Mouse (Mus musculus): ENCODE data around the gene Atp6v0d1. TPM values are rescaled to one million over a fixed set of nuclear protein-coding genes. Genes with fewer than 3 reads are reported as not detected.

Atp6v0d1 gene
- 272 and 303 TPM in 2 replicates for polyA plus RNA-seq (2015; fragmentation: Nextera tagmentation; extraction: Ambion mirVana)

GRCm38 (mm10) chr8:105565952-105566702 is at the start of gene Atp6v0d1:
Atp6v0d1 (minus strand) TSS chr8:105566047.

GRCm38 (mm10) chr8:105604804-105605381 is 39.0 kb upstream of the Atp6v0d1 start, which contains the start of gene Ripor1:
Ripor1 (plus strand) TSS chr8:105605255.

GRCm38 (mm10) chr8:105518436-105519313 is 47.2 kb downstream of the Atp6v0d1 start, which contains the start of gene Hsd11b2:
Hsd11b2 (plus strand) TSS chr8:105518755.

GRCm38 (mm10) chr8:105496439-105497180 is 69.2 kb downstream of the Atp6v0d1 start, which contains the start of gene Zdhhc1:
Zdhhc1 (minus strand) TSS chr8:105496902.

MicroRNAs within 50 kb of the gene (microRNA counts, 519-probe panel; counts per million panel counts)
- 40.5 counts per million for microRNA mmu-miR-1966

Small RNA genes within 50 kb of the gene (microRNA-seq; reads per million reads assigned to microRNA genes)
- not detected for gene Mir1966

Other genes with a start within 250 kb of the Atp6v0d1 start
- gene Lrrc29, start 239.8 kb downstream of the Atp6v0d1 start, polyA plus RNA-seq (2015; fragmentation: Nextera tagmentation; extraction: Ambion mirVana) = 1.1 and 1.2 TPM in 2 replicates
- gene Tmem208, start 239.7 kb downstream of the Atp6v0d1 start, polyA plus RNA-seq (2015; fragmentation: Nextera tagmentation; extraction: Ambion mirVana) = 162 and 168 TPM in 2 replicates
- gene Fhod1, start 218.1 kb downstream of the Atp6v0d1 start, polyA plus RNA-seq (2015; fragmentation: Nextera tagmentation; extraction: Ambion mirVana) = 0.65 and 1.3 TPM in 2 replicates
- gene Slc9a5, start 217.2 kb downstream of the Atp6v0d1 start, polyA plus RNA-seq (2015; fragmentation: Nextera tagmentation; extraction: Ambion mirVana) = 10.0 and 13.8 TPM in 2 replicates
- 1.3 and 2.0 TPM in 2 replicates for gene Plekhg4, start 192.8 kb downstream of the Atp6v0d1 start, polyA plus RNA-seq (2015; fragmentation: Nextera tagmentation; extraction: Ambion mirVana)
- not detected in 2 replicates for gene Kctd19, start 152.5 kb downstream of the Atp6v0d1 start, polyA plus RNA-seq (2015; fragmentation: Nextera tagmentation; extraction: Ambion mirVana)
- 0.53 and 0.54 TPM in 2 replicates for gene Lrrc36, start 152.5 kb downstream of the Atp6v0d1 start, polyA plus RNA-seq (2015; fragmentation: Nextera tagmentation; extraction: Ambion mirVana)
- 263 and 304 TPM in 2 replicates for gene Tppp3, start 94.5 kb downstream of the Atp6v0d1 start, polyA plus RNA-seq (2015; fragmentation: Nextera tagmentation; extraction: Ambion mirVana)
- gene Zdhhc1, start 69.1 kb downstream of the Atp6v0d1 start, polyA plus RNA-seq (2015; fragmentation: Nextera tagmentation; extraction: Ambion mirVana) = 33.4 and 36.8 TPM in 2 replicates
- 0.45 and 0.53 TPM in 2 replicates for gene Hsd11b2, start 47.3 kb downstream of the Atp6v0d1 start, polyA plus RNA-seq (2015; fragmentation: Nextera tagmentation; extraction: Ambion mirVana)
- gene Ripor1, start 39.2 kb upstream of the Atp6v0d1 start, polyA plus RNA-seq (2015; fragmentation: Nextera tagmentation; extraction: Ambion mirVana) = 29.7 and 37.3 TPM in 2 replicates
- gene Ctcf, start 70.5 kb upstream of the Atp6v0d1 start, polyA plus RNA-seq (2015; fragmentation: Nextera tagmentation; extraction: Ambion mirVana) = 75.4 and 85.3 TPM in 2 replicates
- 0.62 and 0.68 TPM in 2 replicates for gene Agrp, start 71.3 kb upstream of the Atp6v0d1 start, polyA plus RNA-seq (2015; fragmentation: Nextera tagmentation; extraction: Ambion mirVana)
- gene Carmil2, start 120.2 kb upstream of the Atp6v0d1 start, polyA plus RNA-seq (2015; fragmentation: Nextera tagmentation; extraction: Ambion mirVana) = 40.1 and 40.8 TPM in 2 replicates
- gene Acd, start 135.1 kb upstream of the Atp6v0d1 start, polyA plus RNA-seq (2015; fragmentation: Nextera tagmentation; extraction: Ambion mirVana) = 68.4 and 74.5 TPM in 2 replicates
- 74.7 and 80.3 TPM in 2 replicates for gene Pard6a, start 135.1 kb upstream of the Atp6v0d1 start, polyA plus RNA-seq (2015; fragmentation: Nextera tagmentation; extraction: Ambion mirVana)
- 0.28 TPM in 1 of 2 replicates, not detected in the other for gene 4933405L10Rik, start 141.6 kb upstream of the Atp6v0d1 start, polyA plus RNA-seq (2015; fragmentation: Nextera tagmentation; extraction: Ambion mirVana)
- 18.7 and 20.6 TPM in 2 replicates for gene Enkd1, start 142.2 kb upstream of the Atp6v0d1 start, polyA plus RNA-seq (2015; fragmentation: Nextera tagmentation; extraction: Ambion mirVana)
- gene Gfod2, start 192.6 kb upstream of the Atp6v0d1 start, polyA plus RNA-seq (2015; fragmentation: Nextera tagmentation; extraction: Ambion mirVana) = 43.2 and 48.6 TPM in 2 replicates

Measured in neural tube, postnatal 0 days (tissue).